Mouse (Mus musculus): ENCODE data around the gene Fuom. TPM values are rescaled to one million over a fixed set of nuclear protein-coding genes. Genes with fewer than 3 reads are reported as not detected.
A peak's percentile ranks its signal among the peaks of the same experiment; 100 is the strongest.

Fuom gene
- polyA plus RNA-seq, 1 experiment from 2014 or later: 108 TPM

DNA sequence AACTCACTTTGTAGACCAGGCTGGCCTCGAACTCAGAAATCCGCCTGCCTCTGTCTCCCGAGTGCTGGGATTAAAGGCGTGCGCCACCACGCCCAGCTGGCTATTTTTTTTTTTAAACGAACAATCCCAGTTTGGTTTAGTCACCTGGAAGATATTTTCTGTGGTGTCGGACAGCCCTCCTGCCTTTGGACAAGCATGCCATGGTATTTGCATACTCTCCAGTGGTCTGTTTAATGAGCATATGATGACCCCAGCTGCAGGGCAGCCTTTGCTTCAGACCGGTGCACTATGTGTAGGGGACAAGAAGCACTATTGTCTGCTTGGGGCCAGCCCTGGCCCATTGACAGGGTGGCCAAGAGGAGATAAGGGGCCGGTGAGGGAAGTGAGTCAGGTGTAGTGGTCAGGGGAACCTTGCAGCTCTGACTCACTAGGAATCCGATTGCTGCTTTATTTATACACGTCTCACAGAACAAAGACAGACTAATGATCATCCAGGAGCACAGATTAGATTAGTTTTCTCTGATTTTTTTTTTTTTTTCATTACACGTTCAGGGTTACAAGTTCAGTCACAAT, 19.2 kb upstream of the Fuom start:
- Histone ChIP-seq H3K9ac (ENCODE audit: low read length) (no peak overlapping the region), H3K4me3 (ENCODE audit: control insufficient read depth in 1 of 2, insufficient read depth in 1 of 2, low read depth in 1 of 2, low read length in 2 of 2) (no peak overlapping the region), H3K9me3 (ENCODE audit: control insufficient read depth, low read length) (no peaks in the 10 kb centered on the region), H3K4me1 (ENCODE audit: control insufficient read depth in 2 of 2, insufficient read depth in 2 of 2, low read length in 2 of 2) (peaks cover 0 to 2% of the 10 kb centered on the region in 2 experiments; a peak in 1 of 4 replicates), H3K4me2 (ENCODE audit: low read length) (no peak overlapping the region), H3K27ac (replicated peaks in 1 of 2; ENCODE audit: control insufficient read depth in 1 of 2, insufficient read depth in 1 of 2, low read depth in 2 of 2, low read length in 2 of 2) (no peak overlapping the region), H3K27me3 (ENCODE audit: control insufficient read depth, insufficient read depth, low read length) (no peaks in the 10 kb centered on the region), H3K36me3 (ENCODE audit: control insufficient read depth, insufficient read depth, low read length) (no peaks in the 10 kb centered on the region)
- 65% methylated on average over 12 of the region's 13 CpGs for WGBS
- ATAC-seq (ENCODE audit: insufficient number of reproducible peaks, insufficient read depth, low FRiP score, low read depth): no peak

- H3K4me3 ChIP-seq (ENCODE audit: control insufficient read depth in 1 of 2, insufficient read depth in 1 of 2, low read depth in 1 of 2, low read length in 2 of 2): no peak overlapping the region
- no peaks in the 10 kb centered on the region for H3K36me3 ChIP-seq (ENCODE audit: control insufficient read depth, insufficient read depth, low read length)
- no peak overlapping the region for H3K4me2 ChIP-seq (ENCODE audit: low read length)
- no peaks in the 10 kb centered on the region for H3K9me3 ChIP-seq (ENCODE audit: control insufficient read depth, low read length)
- H3K4me1 ChIP-seq (ENCODE audit: control insufficient read depth in 2 of 2, insufficient read depth in 2 of 2, low read length in 2 of 2): peaks cover 2 to 3% of the 10 kb centered on the region in 2 experiments; a peak in 2 of 4 replicates
- 85% methylated on average over 2 of the region's 2 CpGs for WGBS
- ATAC-seq (ENCODE audit: insufficient number of reproducible peaks, insufficient read depth, low FRiP score, low read depth): no peak
- no peak overlapping the region for H3K9ac ChIP-seq (ENCODE audit: low read length)
- H3K27me3 ChIP-seq (ENCODE audit: control insufficient read depth, insufficient read depth, low read length): no peaks in the 10 kb centered on the region
- no peak overlapping the region for H3K27ac ChIP-seq (replicated peaks in 1 of 2; ENCODE audit: control insufficient read depth in 1 of 2, insufficient read depth in 1 of 2, low read depth in 2 of 2, low read length in 2 of 2)
Measured at GRCm38 (mm10) chr7:140120484-140120883, 18.2 kb upstream of the Fuom start.

DNA sequence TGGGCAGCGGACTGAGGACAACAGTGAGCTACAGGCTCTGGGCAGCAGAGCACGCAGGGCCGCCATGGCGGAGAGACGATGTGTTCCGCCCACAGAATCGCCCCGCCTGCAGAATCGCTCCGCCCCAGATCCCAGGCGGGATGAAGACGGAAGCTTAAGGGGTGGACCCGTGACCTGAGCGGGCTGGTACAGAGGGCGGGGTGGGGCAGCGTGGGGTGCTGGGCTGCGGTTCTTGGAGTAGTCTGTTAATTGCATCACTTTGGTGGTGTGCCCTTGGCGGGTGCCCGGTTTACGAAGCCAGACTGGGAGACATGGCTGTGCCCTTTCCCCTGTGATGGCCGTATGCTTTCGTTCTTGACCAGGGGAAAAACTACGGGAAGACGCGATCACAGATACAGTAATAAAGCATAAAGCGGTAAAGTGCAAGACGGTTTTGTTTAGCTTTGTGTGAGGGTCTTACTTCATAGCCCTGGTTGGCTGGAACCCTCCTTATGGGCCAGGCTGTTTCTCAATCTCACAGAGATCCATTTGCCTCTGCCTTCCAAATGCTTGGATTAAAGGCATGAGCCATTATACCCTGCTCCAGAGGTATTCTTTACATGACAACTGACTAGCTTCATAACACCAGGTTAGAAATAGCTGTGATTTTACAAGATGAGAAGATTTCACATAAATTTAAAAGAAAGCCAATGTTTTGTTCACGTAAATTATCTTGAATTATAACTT, 14.3 kb upstream of the Fuom start, which contains the start of gene Echs1:
TSS of gene Echs1 (minus strand) at position 148 of the 726 bp plus-strand sequence.
- peaks cover 2 to 5% of the 10 kb centered on the region in 2 experiments; a peak in 2 of 4 replicates for H3K4me1 ChIP-seq (ENCODE audit: control insufficient read depth in 2 of 2, insufficient read depth in 2 of 2, low read length in 2 of 2)
- H3K27ac ChIP-seq (replicated peaks in 1 of 2; ENCODE audit: control insufficient read depth in 1 of 2, insufficient read depth in 1 of 2, low read depth in 2 of 2, low read length in 2 of 2): peak within 1 kb of the TSS; percentile 90 to 91
- H3K9me3 ChIP-seq (ENCODE audit: control insufficient read depth, low read length): no peaks in the 10 kb centered on the region
- H3K9ac ChIP-seq (ENCODE audit: low read length): peak within 1 kb of the TSS; percentile 94
- H3K4me2 ChIP-seq (ENCODE audit: low read length): peak within 1 kb of the TSS; percentile 96
- WGBS: 4% methylated on average over 28 of the region's 28 CpGs
- H3K4me3 ChIP-seq (ENCODE audit: control insufficient read depth in 1 of 2, insufficient read depth in 1 of 2, low read depth in 1 of 2, low read length in 2 of 2): peak within 1 kb of the TSS; percentile 87 to 92
- H3K27me3 ChIP-seq (ENCODE audit: control insufficient read depth, insufficient read depth, low read length): no peaks in the 10 kb centered on the region
- H3K36me3 ChIP-seq (ENCODE audit: control insufficient read depth, insufficient read depth, low read length): peaks cover 14% of the 10 kb centered on the region
- peak; percentile 96 for ATAC-seq (ENCODE audit: insufficient number of reproducible peaks, insufficient read depth, low FRiP score, low read depth)

DNA sequence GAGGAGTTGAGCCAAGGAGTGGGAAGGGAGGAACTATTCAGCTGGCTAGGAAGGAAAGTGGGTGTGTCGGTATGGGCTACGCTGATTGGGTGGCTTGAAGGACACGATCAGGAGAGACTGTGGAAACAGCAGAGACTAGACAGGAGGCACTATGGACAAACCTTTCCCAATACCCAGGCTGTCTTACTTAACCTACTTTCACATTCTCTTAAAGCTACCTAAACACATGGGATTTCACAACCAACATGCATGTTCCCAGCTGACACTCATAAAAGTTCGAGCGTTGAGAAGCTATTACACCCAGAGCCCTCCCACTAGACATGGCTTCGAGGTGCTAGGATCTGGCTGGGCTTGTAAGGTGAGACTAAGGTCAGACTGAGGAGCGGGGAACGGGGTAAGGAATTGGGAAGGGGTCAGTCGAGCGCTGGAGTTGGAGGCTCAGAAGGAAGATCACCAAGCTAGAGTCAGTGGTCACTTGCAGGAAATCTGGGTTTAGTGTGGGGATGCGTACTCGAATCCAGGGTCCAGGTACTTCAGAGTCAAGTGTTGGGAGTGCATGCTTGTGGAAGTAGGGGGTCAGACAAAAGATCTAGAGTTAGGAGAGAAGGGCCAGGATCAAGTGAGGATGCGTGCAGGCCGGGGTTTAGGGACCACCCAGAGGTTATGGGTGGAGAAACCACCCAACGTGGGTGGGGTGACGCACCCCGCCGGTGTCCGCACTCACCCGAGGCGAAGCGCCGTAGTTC, 13.5 kb upstream of the Fuom start, which contains the start of gene Paox:
TSS of gene Paox (plus strand) at position 217 of the 746 bp plus-strand sequence.
- Histone ChIP-seq H3K4me3 (ENCODE audit: control insufficient read depth in 1 of 2, insufficient read depth in 1 of 2, low read depth in 1 of 2, low read length in 2 of 2) (peak within 1 kb of the TSS; percentile 87 to 92), H3K27ac (replicated peaks in 1 of 2; ENCODE audit: control insufficient read depth in 1 of 2, insufficient read depth in 1 of 2, low read depth in 2 of 2, low read length in 2 of 2) (peak within 1 kb of the TSS; percentile 90 to 91), H3K4me1 (ENCODE audit: control insufficient read depth in 2 of 2, insufficient read depth in 2 of 2, low read length in 2 of 2) (peaks cover 2 to 5% of the 10 kb centered on the region in 2 experiments; a peak in 2 of 4 replicates), H3K36me3 (ENCODE audit: control insufficient read depth, insufficient read depth, low read length) (peaks cover 21% of the 10 kb centered on the region), H3K9ac (ENCODE audit: low read length) (peak within 1 kb of the TSS; percentile 94), H3K9me3 (ENCODE audit: control insufficient read depth, low read length) (no peaks in the 10 kb centered on the region), H3K27me3 (ENCODE audit: control insufficient read depth, insufficient read depth, low read length) (no peaks in the 10 kb centered on the region), H3K4me2 (ENCODE audit: low read length) (peak within 1 kb of the TSS; percentile 96)
- peak; percentile 79 for ATAC-seq (ENCODE audit: insufficient number of reproducible peaks, insufficient read depth, low FRiP score, low read depth)
- under 1% methylated on average over 23 of the region's 23 CpGs for WGBS

DNA sequence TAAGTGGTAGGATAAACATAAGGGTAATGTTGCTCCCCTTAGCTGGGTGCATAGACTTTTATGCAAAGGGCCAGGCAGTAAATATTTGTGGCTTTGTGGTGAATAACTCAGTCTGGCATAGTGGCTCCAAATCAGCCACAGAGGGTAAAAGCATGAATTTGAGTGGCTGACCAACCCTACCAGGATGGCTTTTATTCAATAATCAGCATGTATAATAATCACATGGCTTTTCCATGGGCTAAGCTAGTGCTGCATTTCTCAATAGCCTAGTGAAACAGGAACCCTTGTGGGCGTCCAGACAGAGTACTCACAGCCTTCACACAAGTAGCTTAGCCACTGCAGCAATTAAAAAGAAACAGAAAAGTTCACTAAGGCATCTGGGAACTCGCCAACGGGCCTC, 9.7 kb upstream of the Fuom start:
- Histone ChIP-seq H3K9ac (ENCODE audit: low read length) (no peak overlapping the region), H3K9me3 (ENCODE audit: control insufficient read depth, low read length) (no peaks in the 10 kb centered on the region), H3K4me2 (ENCODE audit: low read length) (no peak overlapping the region), H3K27me3 (ENCODE audit: control insufficient read depth, insufficient read depth, low read length) (no peaks in the 10 kb centered on the region), H3K36me3 (ENCODE audit: control insufficient read depth, insufficient read depth, low read length) (peaks cover 59% of the 10 kb centered on the region), H3K27ac (replicated peaks in 1 of 2; ENCODE audit: control insufficient read depth in 1 of 2, insufficient read depth in 1 of 2, low read depth in 2 of 2, low read length in 2 of 2) (no peak overlapping the region), H3K4me3 (ENCODE audit: control insufficient read depth in 1 of 2, insufficient read depth in 1 of 2, low read depth in 1 of 2, low read length in 2 of 2) (no peak overlapping the region), H3K4me1 (ENCODE audit: control insufficient read depth in 2 of 2, insufficient read depth in 2 of 2, low read length in 2 of 2) (peaks cover 0 to 5% of the 10 kb centered on the region in 2 experiments; a peak in 1 of 4 replicates)
- WGBS: 53% methylated on average over 3 of the region's 3 CpGs
- no peak for ATAC-seq (ENCODE audit: insufficient number of reproducible peaks, insufficient read depth, low FRiP score, low read depth)

DNA sequence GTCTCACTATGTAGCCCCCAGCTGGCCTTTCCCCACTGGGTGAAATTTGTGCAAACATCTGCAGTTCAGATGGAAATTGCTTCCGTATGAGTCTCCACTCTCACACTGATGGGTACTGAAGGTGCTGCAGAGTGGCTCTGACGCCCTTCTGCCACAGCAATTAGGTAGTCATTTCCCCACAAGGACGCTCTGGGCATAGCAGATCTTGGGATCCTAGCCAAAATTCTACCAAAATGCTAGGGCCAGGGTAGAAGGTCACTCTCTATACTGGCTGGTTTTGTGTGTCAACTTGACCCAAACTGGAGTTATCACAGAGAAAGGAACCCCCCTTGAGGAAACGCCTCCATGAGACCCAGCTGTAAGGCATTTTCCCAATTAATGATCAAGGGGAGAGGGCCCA, 1.8 kb upstream of the Fuom start:
- Histone ChIP-seq H3K36me3 (ENCODE audit: control insufficient read depth, insufficient read depth, low read length) (peaks cover 59% of the 10 kb centered on the region), H3K27ac (replicated peaks in 1 of 2; ENCODE audit: control insufficient read depth in 1 of 2, insufficient read depth in 1 of 2, low read depth in 2 of 2, low read length in 2 of 2) (no peak overlapping the region), H3K4me1 (ENCODE audit: control insufficient read depth in 2 of 2, insufficient read depth in 2 of 2, low read length in 2 of 2) (peaks cover 5 to 11% of the 10 kb centered on the region in 2 experiments), H3K27me3 (ENCODE audit: control insufficient read depth, insufficient read depth, low read length) (no peaks in the 10 kb centered on the region), H3K9me3 (ENCODE audit: control insufficient read depth, low read length) (no peaks in the 10 kb centered on the region), H3K9ac (ENCODE audit: low read length) (no peak overlapping the region), H3K4me2 (ENCODE audit: low read length) (no peak overlapping the region), H3K4me3 (ENCODE audit: control insufficient read depth in 1 of 2, insufficient read depth in 1 of 2, low read depth in 1 of 2, low read length in 2 of 2) (no peak overlapping the region)
- WGBS: 81% methylated on average over 4 of the region's 4 CpGs
- ATAC-seq (ENCODE audit: insufficient number of reproducible peaks, insufficient read depth, low FRiP score, low read depth): no peak

DNA sequence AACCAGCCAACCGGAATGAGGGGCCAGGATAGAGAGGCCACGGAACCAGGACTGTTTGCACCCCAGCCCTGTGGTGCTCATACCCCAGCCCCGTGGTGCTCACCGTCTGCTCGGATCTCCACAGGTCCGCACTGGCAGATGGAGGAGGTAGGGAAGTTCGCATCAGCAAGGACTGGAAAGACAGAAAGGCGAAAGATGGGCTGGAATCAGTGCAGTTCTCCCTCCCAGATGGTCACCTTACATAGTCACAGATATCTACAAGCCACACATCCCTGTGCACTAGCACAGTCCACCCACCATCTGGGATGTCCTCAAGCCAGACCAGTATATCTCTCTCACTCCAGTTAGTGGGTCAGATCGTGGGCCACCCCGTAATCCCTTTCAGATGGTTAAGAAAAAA, 743 bp downstream of the Fuom start:
- Histone ChIP-seq H3K9me3 (ENCODE audit: control insufficient read depth, low read length) (no peaks in the 10 kb centered on the region), H3K36me3 (ENCODE audit: control insufficient read depth, insufficient read depth, low read length) (peaks cover 44% of the 10 kb centered on the region), H3K4me1 (ENCODE audit: control insufficient read depth in 2 of 2, insufficient read depth in 2 of 2, low read length in 2 of 2) (peaks cover 5 to 11% of the 10 kb centered on the region in 2 experiments), H3K4me3 (ENCODE audit: control insufficient read depth in 1 of 2, insufficient read depth in 1 of 2, low read depth in 1 of 2, low read length in 2 of 2) (peak overlapping the region; percentile 56 to 70), H3K4me2 (ENCODE audit: low read length) (peak overlapping the region; percentile 85), H3K27ac (replicated peaks in 1 of 2; ENCODE audit: control insufficient read depth in 1 of 2, insufficient read depth in 1 of 2, low read depth in 2 of 2, low read length in 2 of 2) (peak overlapping the region; percentile 89 to 93; a peak in 3 of 4 replicates), H3K9ac (ENCODE audit: low read length) (peak overlapping the region; percentile 83), H3K27me3 (ENCODE audit: control insufficient read depth, insufficient read depth, low read length) (no peaks in the 10 kb centered on the region)
- no peak for ATAC-seq (ENCODE audit: insufficient number of reproducible peaks, insufficient read depth, low FRiP score, low read depth)
- WGBS: 69% methylated on average over 10 of the region's 10 CpGs

All from heart, embryonic 14.5 days (tissue).